Mouse (Mus musculus): ENCODE results near the gene Wnt10a.
"Not testable (repeated sequence)": the region's sequence is repeated elsewhere in the genome, so short reads cannot be mapped to it uniquely, and the experiment has no call there.

Gene Wnt10a

GRCm38 (mm10) chr1:74818509-74818908 lies 27.2 kb downstream of the Wnt10a start:
- DNase-seq, result no peak

GRCm38 (mm10) chr1:74823598-74823997 lies 32.3 kb downstream of the Wnt10a start:
- not testable (repeated sequence) for DNase-seq

- peak; percentile 73 for DNase-seq
Measured at GRCm38 (mm10) chr1:74824518-74825302, 33.4 kb downstream of the Wnt10a start.

GRCm38 (mm10) chr1:74830061-74830460 lies 38.7 kb downstream of the Wnt10a start:
- peak; percentile 67 for DNase-seq

- no peak for DNase-seq
Measured at GRCm38 (mm10) chr1:74833255-74833654, 41.9 kb downstream of the Wnt10a start.

- DNase-seq, result no peak
Measured at GRCm38 (mm10) chr1:74843090-74843489, 51.8 kb downstream of the Wnt10a start.

- DNase-seq, result no peak
Measured at GRCm38 (mm10) chr1:74846341-74846740, 55.0 kb downstream of the Wnt10a start.

GRCm38 (mm10) chr1:74848946-74849345 lies 57.6 kb downstream of the Wnt10a start:
- no peak for DNase-seq

- DNase-seq, result peak; percentile 80
Measured at GRCm38 (mm10) chr1:74850251-74850650, 58.9 kb downstream of the Wnt10a start.

GRCm38 (mm10) chr1:74851001-74851775 lies 59.9 kb downstream of the Wnt10a start:
- peak; percentile 58 for DNase-seq
